Mouse (Mus musculus) C2C12 (cell line): ENCODE measurements at regions not wholly inside any gene's neighbourhood (a gene's known extent, or its start where the extent isn't known, plus 50 kb on each side); places are given as distances from the start of the nearest gene placed in this dataset.

Experiments
- CEBPB ChIP-seq: IDR thresholded peaks from one replicate; pipeline ENCODE4 v1.6.1; 2011; ENCODE audit warnings: low read depth, mild to moderate bottlenecking, control low read depth, moderate library complexity
- CTCF ChIP-seq: IDR thresholded peaks from one replicate; pipeline ENCODE4 v1.5.1; 2011; ENCODE audit not compliant: control insufficient read depth, insufficient read depth, insufficient read length
- FOSL1 ChIP-seq: IDR thresholded peaks from one replicate; pipeline ENCODE4 v1.8.0; 2011; ENCODE audit warnings: mild to moderate bottlenecking, low read length; ENCODE audit not compliant: poor library complexity, insufficient read depth, severe bottlenecking
- MAX ChIP-seq: IDR thresholded peaks from one replicate; pipeline ENCODE4 v1.6.1; 2011; ENCODE audit warnings: mild to moderate bottlenecking, control low read depth
- MYOG ChIP-seq: IDR thresholded peaks from one replicate; pipeline ENCODE4 v1.6.1; 2011; ENCODE audit not compliant: control insufficient read depth, insufficient read length; ENCODE audit errors: extremely low read depth
- USF1 ChIP-seq: IDR thresholded peaks from one replicate; pipeline ENCODE4 v1.6.1; 2011; ENCODE audit warnings: low read depth, mild to moderate bottlenecking, control low read depth, moderate library complexity

GRCm38 (mm10) chr2:131426941-131427340 lies 64.4 kb upstream of the Smox start:
- no peak for TF ChIP-seq CTCF
- peak; percentile 41 for TF ChIP-seq MAX
- peak; percentile 56 for TF ChIP-seq CEBPB
- no peak for TF ChIP-seq MYOG
- TF ChIP-seq USF1 = peak; percentile 1
- peak; percentile 97 for TF ChIP-seq FOSL1
